Mouse (Mus musculus) G1E (cell line): ENCODE data around the gene Gadd45a.

ENCODE experiments used
- CTCF ChIP-seq: IDR thresholded peaks from 2 replicates; pipeline ENCODE4 v1.5.1; 2012; ENCODE audit warnings: low read depth, low read length, inconsistent platforms, mixed read lengths
- GATA1 ChIP-seq: IDR thresholded peaks from 2 replicates; pipeline ENCODE4 v1.6.1; 2012; ENCODE audit warnings: borderline replicate concordance, low read length, inconsistent platforms, mixed read lengths

GRCm38 (mm10) chr6:67034331-67035130, 2.7 kb downstream of the Gadd45a start:
- TF ChIP-seq CTCF, result no peak
- no peak for TF ChIP-seq GATA1
